Mouse (Mus musculus) frontal cortex, postnatal 25 days (tissue): ENCODE data around the gene Fam172a.

Experiments
- DNase-seq, 2 experiments: peaks; one replicate each; pipeline ENCODE4 v3.0.0; 2022; ENCODE audit warnings: low spot score in 2 of 2

Fam172a gene

GRCm38 (mm10) chr13:77976248-77976647 is 274.4 kb downstream of the Fam172a start:
- DNase-seq: no peak

- DNase-seq: no peak
Observed at GRCm38 (mm10) chr13:77977121-77977520, 275.3 kb downstream of the Fam172a start.

DNA sequence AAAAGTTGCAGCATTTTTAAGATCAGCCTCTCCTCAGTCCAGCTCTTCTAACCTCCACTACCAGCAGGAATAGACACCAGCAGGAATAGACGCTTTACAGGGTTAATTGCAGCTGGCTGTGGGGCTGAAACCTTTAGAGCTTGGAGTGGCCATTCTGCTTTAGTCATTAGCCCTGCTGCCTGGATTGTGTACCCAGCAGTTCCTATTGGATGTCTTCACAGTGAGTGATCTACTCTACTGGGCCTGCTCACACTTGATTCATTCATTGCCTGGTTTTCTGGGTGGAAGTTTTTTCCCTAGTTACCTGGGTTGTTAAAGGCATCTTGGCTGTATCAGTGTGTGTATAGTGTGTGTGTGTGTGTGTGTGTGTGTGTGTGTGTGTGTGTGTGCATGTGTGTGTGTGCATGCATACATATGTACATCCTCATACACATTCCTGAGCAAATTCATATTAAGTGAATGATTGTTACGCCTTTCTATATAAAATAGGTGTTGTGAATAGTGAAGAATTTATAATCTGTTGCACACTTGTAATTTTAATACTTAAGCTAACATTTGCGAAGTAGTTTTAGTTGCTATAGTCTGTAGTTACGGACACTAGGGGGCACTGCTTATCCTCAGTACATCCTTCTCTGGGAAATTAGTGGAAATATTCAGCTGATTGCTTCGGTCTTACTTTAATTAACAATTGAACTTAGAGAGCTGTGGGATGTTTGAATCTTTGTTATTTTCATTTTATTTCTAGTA is 280.4 kb downstream of the Fam172a start:
- peak in 1 of 2 experiments; percentile 26 for DNase-seq

- DNase-seq: no peak
Observed at GRCm38 (mm10) chr13:77982852-77983202, 281.0 kb downstream of the Fam172a start.

GRCm38 (mm10) chr13:77991189-77991886 is 289.5 kb downstream of the Fam172a start:
- DNase-seq: no peak

- no peak for DNase-seq
Observed at GRCm38 (mm10) chr13:78004649-78005048, 302.8 kb downstream of the Fam172a start.

DNA sequence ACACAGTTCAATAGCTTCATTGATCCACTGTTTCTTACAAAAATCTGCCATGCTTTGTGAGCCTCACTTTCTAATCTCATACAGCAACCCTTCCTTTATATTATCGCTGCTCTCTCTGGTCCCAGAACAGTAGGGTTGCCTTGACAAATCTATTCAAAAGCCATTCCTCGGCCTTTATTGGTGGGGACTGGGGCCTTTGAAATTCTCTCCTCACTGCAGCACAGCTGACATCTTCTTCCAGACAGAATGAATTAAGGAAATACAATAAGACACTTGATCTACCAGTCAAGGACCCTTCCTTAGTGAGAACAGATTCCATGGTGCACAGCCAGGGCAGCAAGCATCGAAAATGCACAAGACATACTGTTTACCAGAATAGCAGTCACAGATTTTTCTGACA is 303.5 kb downstream of the Fam172a start:
- no peak for DNase-seq

DNA sequence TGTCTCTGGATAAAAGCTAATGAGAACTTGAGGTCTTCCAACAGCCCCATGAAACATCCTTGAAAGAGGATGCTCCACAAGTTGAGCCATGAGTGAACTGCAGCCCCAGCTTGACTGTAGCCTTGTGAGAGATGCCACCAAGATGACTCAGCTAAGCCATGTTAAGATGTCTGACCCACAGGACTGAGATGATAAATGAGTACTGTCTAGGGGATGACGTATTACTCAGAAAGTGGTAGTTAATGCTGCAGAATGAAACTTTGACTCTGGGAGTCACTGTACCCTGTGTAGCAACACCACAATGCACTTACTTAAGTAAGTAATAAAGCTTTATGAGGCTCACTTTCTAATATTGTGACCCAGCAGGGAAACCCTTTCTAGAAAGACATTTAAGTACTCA is 308.3 kb downstream of the Fam172a start:
- DNase-seq: no peak

GRCm38 (mm10) chr13:78024683-78025294 is 323.0 kb downstream of the Fam172a start, which contains the start of gene Pou5f2:
Pou5f2 (plus strand) TSS chr13:78024902.
- no peak for DNase-seq

DNA sequence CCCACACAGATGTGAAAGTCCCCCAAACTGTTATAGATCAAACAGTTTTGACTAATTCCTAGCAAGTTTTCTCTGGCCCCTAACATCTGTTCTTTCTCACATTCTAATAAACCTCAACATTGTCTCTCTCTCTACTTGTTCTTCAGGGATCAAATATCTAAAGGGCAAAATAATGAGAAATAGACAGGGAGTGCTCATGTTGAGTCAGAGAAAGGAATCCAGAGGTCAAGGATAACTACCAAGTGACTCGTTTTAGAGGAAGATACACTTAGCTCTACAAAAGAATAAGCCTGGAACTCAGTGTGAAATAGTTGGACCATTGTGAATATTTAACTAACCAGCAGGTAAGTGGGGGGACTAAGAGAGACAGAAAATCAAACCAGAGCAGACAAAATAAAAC is 331.0 kb downstream of the Fam172a start:
- no peak for DNase-seq

- DNase-seq: no peak
Observed at GRCm38 (mm10) chr13:78037203-78037602, 335.4 kb downstream of the Fam172a start.

DNA sequence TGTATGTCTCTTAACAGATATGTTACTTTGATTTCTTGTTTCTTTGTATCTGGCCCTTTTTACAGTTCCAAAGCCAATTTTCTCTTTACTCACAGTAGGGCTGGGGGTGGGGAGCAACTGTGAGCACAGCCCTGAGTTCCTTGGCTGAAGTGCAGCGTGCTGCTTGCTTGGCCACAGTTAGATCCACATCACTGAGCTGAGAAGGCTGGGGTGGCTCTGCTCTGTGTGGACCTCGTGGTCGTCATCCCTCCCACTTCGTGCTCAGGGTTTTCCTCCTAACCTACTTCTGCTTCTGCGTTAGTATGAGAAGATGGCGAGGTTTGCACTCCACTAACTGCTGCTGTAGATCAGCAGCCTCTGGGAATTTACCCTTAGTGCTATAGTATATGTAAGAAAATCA is 341.4 kb downstream of the Fam172a start:
- no peak for DNase-seq

DNA sequence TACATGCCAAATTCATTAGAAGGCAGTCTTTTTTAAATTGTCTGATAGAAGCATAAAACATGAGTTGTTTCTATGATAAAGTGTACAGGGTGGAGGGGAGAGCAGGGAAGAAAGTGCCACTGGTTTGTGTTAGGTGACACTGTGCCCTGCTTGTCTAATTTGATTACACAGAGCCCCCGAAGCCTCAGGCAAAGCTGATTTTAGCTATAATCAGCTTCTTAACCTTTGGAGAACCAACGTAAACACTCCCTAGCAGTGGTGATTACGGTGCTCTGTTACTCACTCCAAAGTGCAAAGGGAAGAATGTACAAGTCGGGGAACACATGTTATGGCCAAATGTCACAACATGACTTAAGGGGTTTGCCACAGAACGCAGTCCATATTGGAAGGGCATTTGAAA is 343.3 kb downstream of the Fam172a start:
- DNase-seq: no peak

DNA sequence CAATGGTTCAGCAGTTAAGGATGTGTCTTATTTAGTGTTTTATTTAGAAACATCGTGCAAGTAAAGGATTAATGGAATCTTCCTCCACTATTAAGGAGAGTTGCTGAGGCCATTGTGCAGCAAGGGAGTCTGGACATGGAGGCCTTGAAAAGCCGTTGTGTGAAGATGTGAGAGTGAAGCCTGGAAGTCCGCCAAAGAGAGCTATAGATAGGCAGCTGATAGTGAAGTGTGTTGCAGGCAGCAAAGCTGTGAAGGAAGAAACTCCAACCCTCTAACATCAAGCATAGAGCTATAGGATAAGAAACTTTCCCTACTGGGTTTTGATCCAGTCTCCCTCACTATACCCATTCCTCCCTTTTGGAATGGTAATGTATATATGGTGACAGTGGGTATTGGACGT is 385.9 kb downstream of the Fam172a start:
- DNase-seq: no peak

DNA sequence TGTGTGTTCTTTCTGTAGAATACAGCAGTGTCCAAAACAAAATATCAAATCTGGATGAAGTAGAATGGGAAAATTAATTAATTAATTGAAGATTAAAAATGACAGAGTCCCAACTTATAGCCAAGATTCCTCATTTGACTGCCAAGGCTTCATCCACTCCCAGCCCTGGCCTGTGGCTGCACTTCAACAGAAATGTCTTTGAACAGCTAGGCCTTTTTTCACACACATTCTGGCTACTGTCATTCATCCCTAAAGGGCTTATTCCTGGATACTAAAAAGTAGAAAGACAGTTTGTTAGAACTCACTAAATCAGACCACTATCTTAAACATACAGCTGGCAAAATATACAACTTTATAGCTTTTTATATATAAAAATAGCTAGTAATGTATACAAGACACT is 388.9 kb downstream of the Fam172a start:
- no peak for DNase-seq

GRCm38 (mm10) chr13:78091949-78092348 is 390.1 kb downstream of the Fam172a start:
- no peak for DNase-seq

GRCm38 (mm10) chr13:78094352-78094751 is 392.5 kb downstream of the Fam172a start:
- DNase-seq: no peak

DNA sequence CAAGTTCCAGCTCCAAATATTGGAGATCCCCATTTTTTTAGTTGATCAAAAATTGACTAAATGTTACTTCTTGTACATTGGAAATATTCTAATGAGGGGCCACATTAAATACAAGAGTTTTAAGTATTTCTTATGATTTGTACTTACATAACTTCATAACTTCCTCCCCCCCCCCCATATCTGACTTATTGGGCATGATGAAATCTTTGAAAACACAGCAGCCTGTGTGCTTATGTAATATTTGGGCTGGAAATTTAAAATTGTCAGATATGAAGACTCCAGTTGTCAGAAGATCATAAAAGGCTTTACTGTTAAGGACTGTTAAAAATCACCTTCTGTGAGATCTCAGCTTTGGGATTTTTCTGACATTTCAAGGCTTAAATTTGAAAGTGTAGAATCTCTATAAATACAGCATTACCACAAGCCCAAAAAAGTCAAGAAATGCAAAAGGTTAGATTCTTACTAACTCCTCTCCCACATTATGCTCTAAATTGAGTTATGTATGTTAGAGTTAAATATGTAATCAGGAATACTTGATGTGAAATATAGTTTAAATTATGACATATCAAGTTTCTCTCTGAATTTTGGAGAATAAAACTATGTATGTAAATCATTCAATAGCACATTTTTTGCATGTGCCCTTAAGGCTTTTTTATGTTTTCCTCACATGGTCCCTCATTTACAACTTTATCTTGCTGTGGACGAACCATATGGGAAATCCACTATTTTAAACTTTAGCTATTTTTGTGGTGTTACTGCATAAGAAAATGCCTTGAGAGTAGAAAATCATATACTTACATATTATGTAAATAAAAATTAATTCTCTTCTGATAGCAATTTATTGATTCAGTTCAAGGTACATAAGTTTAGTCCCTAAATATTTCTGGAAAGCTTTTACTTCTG is 393.5 kb downstream of the Fam172a start:
- no peak for DNase-seq

- DNase-seq: no peak
Observed at GRCm38 (mm10) chr13:78098858-78099445, 397.1 kb downstream of the Fam172a start.

DNA sequence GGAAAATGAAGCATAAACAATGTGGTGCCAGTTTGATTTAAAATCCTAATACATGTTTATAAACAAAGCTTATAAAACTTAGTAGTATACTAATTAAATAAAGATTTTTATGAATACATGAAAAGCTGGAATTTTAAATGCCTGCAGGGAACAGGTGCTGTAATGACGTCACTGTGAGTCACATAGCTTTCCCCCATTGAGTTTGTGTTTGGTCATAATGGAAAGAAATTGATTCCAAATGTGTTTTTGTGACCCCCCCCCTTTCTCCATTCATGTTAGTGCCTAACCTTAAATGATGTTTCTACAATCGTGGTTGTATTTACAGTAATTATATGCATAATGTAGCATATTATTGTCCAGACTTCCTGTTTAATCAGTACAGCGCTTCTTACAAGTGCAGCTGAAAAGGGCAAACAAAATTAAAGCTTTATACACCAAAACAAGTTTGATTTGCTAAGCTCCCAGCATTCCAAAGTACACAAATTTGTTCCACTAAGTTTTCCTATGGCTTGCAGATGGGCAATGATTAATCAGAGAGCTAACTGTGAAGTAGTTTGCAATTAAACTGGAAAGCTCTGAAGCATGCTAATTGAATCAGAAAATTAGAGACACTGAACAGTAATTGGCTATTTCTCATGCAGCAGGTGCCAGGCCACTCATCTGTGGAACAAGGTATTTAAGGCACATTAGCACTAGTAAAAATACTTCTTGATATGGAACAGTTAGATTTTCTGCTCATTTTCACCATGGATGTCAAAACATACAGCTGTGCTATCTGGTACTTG is 398.1 kb downstream of the Fam172a start:
- no peak for DNase-seq

GRCm38 (mm10) chr13:78100664-78101063 is 398.8 kb downstream of the Fam172a start:
- no peak for DNase-seq
